Mouse (Mus musculus) heart, embryonic 15.5 days (tissue): ENCODE data around the gene Resp18. TPM values are rescaled to one million over a fixed set of nuclear protein-coding genes. Genes with fewer than 3 reads are reported as not detected.

Experiments
- ATAC-seq: fragments of 200-750 bp; cut with Nextera tagmentation; replicated peaks from 2 replicates; pipeline ENCODE4 v1.8.0; 2017; ENCODE audit warnings: low read depth, moderate TSS enrichment; ENCODE audit not compliant: insufficient number of reproducible peaks, insufficient read depth, low FRiP score
- H3K27ac ChIP-seq: fragments of 300-500 bp; sonication (generic); 2 replicates; pipeline ENCODE4 v1.5.1; 2015; ENCODE audit warnings: mild to moderate bottlenecking, inconsistent platforms
- H3K27me3 ChIP-seq: fragments of 300-500 bp; sonication (generic); 2 replicates; pipeline ENCODE4 v1.6.1; 2015; ENCODE audit warnings: inconsistent platforms
- H3K36me3 ChIP-seq: fragments of 300-500 bp; sonication (generic); 2 replicates; pipeline ENCODE4 v1.6.1; 2015; ENCODE audit warnings: mild to moderate bottlenecking, inconsistent platforms
- H3K4me1 ChIP-seq: fragments of 300-500 bp; sonication (generic); replicated peaks from 2 replicates; pipeline ENCODE4 v1.6.1; 2015; ENCODE audit warnings: inconsistent platforms
- H3K4me2 ChIP-seq: fragments of 300-500 bp; sonication (generic); 2 replicates; pipeline ENCODE4 v1.6.1; 2015; ENCODE audit warnings: inconsistent platforms, mild to moderate bottlenecking, moderate library complexity
- H3K4me3 ChIP-seq: fragments of 300-500 bp; sonication (generic); 2 replicates; pipeline ENCODE4 v1.5.1; 2015; ENCODE audit warnings: mild to moderate bottlenecking, inconsistent platforms
- H3K9ac ChIP-seq: fragments of 300-500 bp; sonication (generic); 2 replicates; pipeline ENCODE4 v1.6.1; 2015; ENCODE audit warnings: mild to moderate bottlenecking, inconsistent platforms
- H3K9me3 ChIP-seq: fragments of 300-500 bp; sonication (generic); replicated peaks from 2 replicates; pipeline ENCODE4 v1.6.1; 2016; ENCODE audit warnings: inconsistent platforms
- WGBS: fragments of 180-500 bp; shearing (Covaris S2); methylation state at CpG from one replicate; pipeline ENCODE4 v1.1.7; 2015; ENCODE audit warnings: mixed read lengths; 5-methylcytosine and 5-hydroxymethylcytosine counted together
- polyA plus RNA-seq: library from polyadenylated mRNA; unstranded; fragments of >200 nt; fragmentation: Nextera tagmentation; extraction: Ambion mirVana; gene quantifications from 2 replicates; pipeline ENCODE4 v1.2.1, GENCODE M21; 2015

Resp18 gene
- polyA plus RNA-seq, 1 experiment from 2014 or later: 0.18 TPM

DNA sequence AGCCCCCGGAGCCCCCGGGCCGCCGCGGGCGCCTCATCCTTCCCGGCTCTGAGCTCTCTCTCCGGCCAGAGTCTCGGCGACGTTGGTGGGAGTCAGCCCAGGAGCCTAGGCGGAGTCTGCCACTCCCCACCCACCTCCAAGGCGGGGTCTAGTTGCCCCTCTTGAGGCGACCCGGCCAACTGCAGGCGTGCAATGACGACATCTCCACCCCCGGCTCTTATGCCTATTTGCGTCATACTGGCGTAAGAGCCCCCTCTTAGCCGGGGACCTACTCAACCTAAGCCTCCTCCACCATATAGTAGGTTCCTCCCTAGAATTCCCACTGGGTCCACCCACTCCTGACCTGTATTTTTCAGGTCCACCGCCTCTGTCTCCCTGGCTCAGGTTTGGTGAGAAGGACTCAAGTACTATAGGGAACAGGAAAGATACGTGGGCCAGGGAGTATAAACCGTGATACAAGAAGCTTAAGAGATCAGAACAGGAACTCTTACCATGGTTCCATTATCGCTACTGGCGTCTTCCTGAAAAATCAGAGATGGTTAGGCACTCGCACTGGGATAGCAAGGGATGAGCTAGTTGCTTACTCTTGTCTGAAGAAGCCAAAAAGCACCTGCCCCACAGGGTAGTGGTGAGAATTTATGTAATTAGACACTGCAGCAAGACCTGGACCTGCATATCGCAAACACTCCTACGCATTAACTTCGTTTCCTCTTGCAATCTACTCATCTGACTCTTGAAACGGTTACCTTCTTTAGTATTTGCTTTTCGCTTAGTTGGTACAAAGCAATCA is 13.9 kb downstream of the Resp18 start, which contains the start of gene Ptprn:
Gene Ptprn (minus strand): TSS at position 412 of the 790 bp plus-strand sequence.
- H3K4me3 ChIP-seq: no peak within 1 kb of the TSS
- H3K27me3 ChIP-seq: peaks cover 51% of the 10 kb centered on the region
- H3K9me3 ChIP-seq: no peaks in the 10 kb centered on the region
- H3K9ac ChIP-seq: no peak within 1 kb of the TSS
- H3K27ac ChIP-seq: no peak within 1 kb of the TSS
- no peak within 1 kb of the TSS for H3K4me2 ChIP-seq
- WGBS: 10% methylated on average over 32 of the region's 32 CpGs
- no peaks in the 10 kb centered on the region for H3K36me3 ChIP-seq
- ATAC-seq: no peak
- no peaks in the 10 kb centered on the region for H3K4me1 ChIP-seq

DNA sequence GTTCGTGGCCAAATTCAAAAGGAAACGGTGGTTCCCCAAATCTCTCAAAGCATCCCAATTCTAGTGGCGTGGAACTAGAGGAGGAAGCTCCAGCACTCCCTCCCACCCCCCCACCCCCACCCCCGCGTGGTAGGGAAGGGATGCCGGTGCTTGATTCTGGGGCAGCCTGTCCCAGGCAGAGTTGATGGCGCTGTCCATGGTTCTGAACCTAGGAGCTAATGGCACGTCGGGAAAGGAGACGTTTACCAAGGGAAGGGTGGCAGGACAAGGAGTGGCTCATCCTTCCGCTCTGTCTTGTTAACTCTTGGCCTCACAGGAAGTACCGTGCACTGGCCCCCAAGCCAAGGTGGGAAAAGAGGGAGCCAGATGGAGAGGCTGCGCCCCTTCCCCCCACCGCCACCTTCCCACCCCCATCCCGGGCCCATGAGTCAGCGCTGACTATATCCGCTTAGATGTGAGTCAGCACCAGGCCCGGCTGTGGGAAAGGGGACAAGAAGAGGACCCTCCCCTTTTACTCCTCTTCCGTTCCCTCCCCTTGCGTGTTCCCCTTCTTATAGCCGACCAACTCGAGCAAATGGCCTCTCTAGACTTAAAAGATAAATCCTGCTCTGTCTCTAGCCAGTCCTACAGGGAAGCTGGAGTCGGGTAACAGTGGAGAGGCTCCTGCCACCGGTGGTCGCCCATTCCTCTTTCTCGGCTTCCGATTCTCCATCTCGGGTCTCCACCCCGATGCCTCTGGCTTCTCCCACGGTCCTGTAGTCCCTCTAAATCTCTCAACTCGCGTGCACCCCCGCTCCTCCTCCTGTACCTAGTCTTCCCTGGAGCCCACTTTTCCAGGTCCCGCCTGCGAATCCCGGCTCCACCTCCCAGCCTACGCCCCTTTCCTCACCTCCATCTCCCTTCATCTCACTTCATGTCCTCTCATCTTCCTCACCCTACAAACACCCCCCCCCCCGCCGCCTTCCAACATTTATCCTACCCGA is 15.0 kb downstream of the Resp18 start:
- no peak overlapping the region for H3K27ac ChIP-seq
- H3K4me1 ChIP-seq: no peaks in the 10 kb centered on the region
- no peaks in the 10 kb centered on the region for H3K36me3 ChIP-seq
- H3K9me3 ChIP-seq: no peaks in the 10 kb centered on the region
- no peak overlapping the region for H3K4me3 ChIP-seq
- H3K27me3 ChIP-seq: peaks cover 43% of the 10 kb centered on the region
- 0 out of 2 replicates have a peak overlapping the region, but pooled peaks have one; percentile 26 for H3K4me2 ChIP-seq
- WGBS: 3% methylated on average over 40 of the region's 40 CpGs
- H3K9ac ChIP-seq: no peak overlapping the region
- no peak; the same call in 1 of the 2 replicates for ATAC-seq

DNA sequence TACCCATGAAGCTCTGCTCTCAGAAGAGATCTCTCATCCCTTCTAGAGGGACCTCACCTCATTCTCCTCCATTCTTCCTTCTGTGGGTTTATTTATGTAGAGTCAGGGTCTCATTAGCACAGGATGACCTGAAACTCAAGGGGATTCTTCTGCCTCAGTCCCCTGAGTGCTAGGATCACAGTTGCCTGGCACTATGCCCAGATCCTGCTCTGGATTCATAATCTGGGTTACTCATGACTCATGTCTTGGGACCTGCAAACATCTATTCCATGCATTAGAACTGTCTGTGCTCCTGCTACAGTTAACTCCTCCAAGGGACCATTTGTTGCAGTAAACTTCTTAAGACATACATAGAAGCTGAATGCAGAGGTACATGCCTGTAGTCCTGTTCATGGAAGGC is 16.9 kb downstream of the Resp18 start:
- H3K9ac ChIP-seq: no peak overlapping the region
- no peaks in the 10 kb centered on the region for H3K36me3 ChIP-seq
- no peak overlapping the region for H3K27ac ChIP-seq
- no peaks in the 10 kb centered on the region for H3K4me1 ChIP-seq
- peaks cover 42% of the 10 kb centered on the region for H3K27me3 ChIP-seq
- no peak overlapping the region for H3K4me2 ChIP-seq
- H3K9me3 ChIP-seq: no peaks in the 10 kb centered on the region
- ATAC-seq: no peak
- H3K4me3 ChIP-seq: no peak overlapping the region

DNA sequence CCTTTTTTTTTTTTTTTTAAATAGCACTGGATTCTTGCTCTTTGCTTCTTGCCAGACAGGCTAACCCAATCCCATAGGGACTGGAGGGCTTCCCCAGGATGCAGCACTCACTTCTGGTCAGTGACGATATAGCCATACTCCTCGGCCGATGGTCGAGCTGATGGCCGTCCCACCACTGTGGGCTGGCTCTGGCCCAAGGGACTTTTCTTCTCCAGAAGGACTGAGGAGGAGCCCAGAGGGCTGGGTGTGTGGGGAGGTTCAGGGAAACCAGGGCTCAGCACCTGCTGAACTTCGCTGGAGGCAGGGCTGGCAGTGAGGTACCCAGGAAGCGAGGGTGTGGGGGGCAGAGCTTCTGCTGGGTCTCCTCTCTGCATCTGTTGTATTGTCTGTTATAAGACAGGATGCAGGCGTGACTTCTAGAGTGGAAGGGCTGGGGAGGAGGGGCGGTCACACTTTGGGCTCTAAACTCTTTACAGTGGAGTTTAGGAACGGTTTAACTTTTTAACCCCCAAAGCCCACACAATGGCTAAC is 22.6 kb downstream of the Resp18 start:
- H3K27ac ChIP-seq: no peak overlapping the region

DNA sequence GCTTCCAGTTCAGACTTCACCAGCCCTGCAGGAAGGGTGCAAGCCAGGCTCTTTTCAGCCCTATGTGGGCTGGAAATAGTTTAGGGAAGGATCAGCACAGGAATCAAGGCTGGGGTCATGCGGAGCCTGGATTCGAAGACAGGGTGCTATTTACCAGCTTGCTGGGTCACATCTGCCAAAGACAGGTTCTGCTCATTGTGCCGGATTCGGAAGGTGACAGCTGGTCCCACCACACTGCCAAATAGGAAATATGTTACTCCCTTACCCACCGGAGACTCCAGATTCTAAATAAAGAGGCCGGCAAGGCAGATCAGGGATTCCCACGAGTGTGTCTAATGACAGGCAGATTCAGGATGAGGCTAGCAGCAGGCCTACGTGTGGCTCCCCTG is 23.6 kb downstream of the Resp18 start:
- no peaks in the 10 kb centered on the region for H3K36me3 ChIP-seq
- H3K9me3 ChIP-seq: no peaks in the 10 kb centered on the region
- no peak for ATAC-seq
- H3K4me1 ChIP-seq: peaks cover 7% of the 10 kb centered on the region
- no peak overlapping the region for H3K27ac ChIP-seq
- no peaks in the 10 kb centered on the region; the same call in 1 of the 2 replicates for H3K27me3 ChIP-seq
- no peak overlapping the region for H3K4me3 ChIP-seq
- no peak overlapping the region for H3K4me2 ChIP-seq
- no peak overlapping the region for H3K9ac ChIP-seq
- WGBS: 68% methylated on average over 8 of the region's 8 CpGs

More for the DNA sequence above, 22.6 kb downstream of the Resp18 start:
- no peak overlapping the region for H3K4me3 ChIP-seq
- no peak for ATAC-seq
- 50% methylated on average over 10 of the region's 10 CpGs for WGBS
- no peak overlapping the region for H3K9ac ChIP-seq
- H3K27me3 ChIP-seq: no peaks in the 10 kb centered on the region; the same call in 1 of the 2 replicates
- no peak overlapping the region for H3K4me2 ChIP-seq
- H3K4me1 ChIP-seq: peaks cover 7% of the 10 kb centered on the region
- no peaks in the 10 kb centered on the region for H3K36me3 ChIP-seq
- H3K9me3 ChIP-seq: no peaks in the 10 kb centered on the region

DNA sequence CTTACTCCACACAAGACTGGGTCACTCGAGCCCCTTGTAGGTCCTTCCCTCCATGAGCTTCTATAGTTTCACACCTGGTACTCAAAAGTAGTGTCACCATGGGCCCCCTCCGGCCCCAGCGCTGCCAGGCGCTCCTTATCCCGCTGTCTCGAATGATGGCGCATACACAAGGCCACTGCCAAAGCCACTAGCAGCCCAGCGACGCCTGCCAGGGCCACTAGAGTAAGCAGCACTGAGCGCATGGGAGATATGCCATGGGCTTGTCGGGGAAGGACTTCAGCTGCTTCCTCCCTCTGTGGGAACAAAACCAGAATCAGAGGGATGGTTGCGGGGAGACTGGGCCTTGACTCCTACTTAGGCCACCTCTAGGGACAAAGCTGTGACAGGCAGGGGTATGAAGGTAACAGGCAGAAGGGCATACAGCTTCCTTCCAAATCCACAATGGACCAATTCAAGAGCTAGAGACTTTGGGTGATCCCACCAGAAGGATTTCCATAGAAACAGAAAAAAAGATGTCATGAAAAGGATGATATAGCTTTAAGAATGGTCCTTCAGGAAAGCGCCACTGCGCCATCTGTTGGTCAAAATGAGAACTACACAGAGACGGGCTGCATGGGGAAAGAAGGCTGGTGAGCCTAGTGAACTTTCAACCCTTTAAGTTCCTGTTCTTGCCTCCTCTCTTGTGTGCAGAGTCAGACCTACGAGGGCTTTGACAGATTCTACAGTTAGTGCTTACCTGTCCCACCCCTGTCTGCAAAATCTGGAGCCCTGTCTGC is 24.2 kb downstream of the Resp18 start:
- no peaks in the 10 kb centered on the region; the same call in 1 of the 2 replicates for H3K27me3 ChIP-seq
- 61% methylated on average over 16 of the region's 16 CpGs for WGBS
- no peak overlapping the region for H3K9ac ChIP-seq
- no peaks in the 10 kb centered on the region for H3K9me3 ChIP-seq
- ATAC-seq: no peak
- H3K4me1 ChIP-seq: peaks cover 13% of the 10 kb centered on the region
- no peak overlapping the region for H3K4me3 ChIP-seq
- H3K27ac ChIP-seq: no peak overlapping the region
- no peaks in the 10 kb centered on the region for H3K36me3 ChIP-seq
- H3K4me2 ChIP-seq: no peak overlapping the region

DNA sequence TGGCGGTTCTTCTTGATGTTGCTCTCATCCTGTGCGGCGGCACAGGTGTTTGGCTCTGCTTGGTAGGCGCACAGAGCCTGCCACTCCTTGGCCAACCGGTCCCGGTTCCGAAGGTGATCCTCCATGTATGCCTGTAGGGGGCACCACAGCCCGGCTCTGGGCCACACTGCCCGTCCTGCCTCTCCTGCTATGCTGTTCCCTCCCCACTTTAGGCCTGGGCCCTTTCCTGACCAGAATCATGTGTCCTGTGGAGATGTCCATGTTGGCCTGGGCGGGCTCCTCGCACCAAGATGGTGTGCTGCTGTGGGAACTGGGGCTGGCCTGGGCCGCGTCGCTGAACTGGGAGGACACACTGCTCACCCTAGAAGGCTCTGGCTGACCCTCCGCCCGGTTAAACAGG is 25.2 kb downstream of the Resp18 start:
- no peaks in the 10 kb centered on the region for H3K9me3 ChIP-seq
- no peak overlapping the region for H3K4me3 ChIP-seq
- H3K36me3 ChIP-seq: no peaks in the 10 kb centered on the region
- H3K4me1 ChIP-seq: peaks cover 20% of the 10 kb centered on the region
- 67% methylated on average over 16 of the region's 16 CpGs for WGBS
- no peak for ATAC-seq
- no peak overlapping the region for H3K27ac ChIP-seq
- H3K27me3 ChIP-seq: no peaks in the 10 kb centered on the region; the same call in 1 of the 2 replicates
- no peak overlapping the region for H3K9ac ChIP-seq
- no peak overlapping the region for H3K4me2 ChIP-seq

DNA sequence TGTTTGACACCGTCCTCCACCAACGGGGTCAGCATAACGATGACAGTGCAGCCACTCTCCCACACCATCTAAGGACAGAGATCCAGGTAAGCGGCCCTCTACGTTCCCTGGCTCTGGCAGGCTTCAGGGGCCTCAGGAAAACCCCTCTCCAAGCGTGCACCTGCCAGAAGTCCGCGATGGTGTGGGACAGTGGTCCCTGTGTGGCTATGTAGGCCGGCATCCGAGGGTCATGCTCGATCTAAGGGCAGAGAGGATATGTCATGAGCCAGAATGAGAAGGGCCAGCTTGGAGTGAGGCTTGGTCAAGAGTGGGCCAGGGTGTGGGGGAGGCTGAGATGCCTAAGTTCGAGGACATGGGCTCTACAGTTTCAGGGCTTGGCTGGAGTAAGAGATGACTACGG is 25.9 kb downstream of the Resp18 start:
- WGBS: 64% methylated on average over 13 of the region's 13 CpGs
- Histone ChIP-seq H3K9ac (no peak overlapping the region), H3K4me1 (peaks cover 27% of the 10 kb centered on the region), H3K27ac (no peak overlapping the region), H3K4me2 (no peak overlapping the region), H3K27me3 (no peaks in the 10 kb centered on the region; the same call in 1 of the 2 replicates), H3K36me3 (no peaks in the 10 kb centered on the region), H3K9me3 (no peaks in the 10 kb centered on the region), H3K4me3 (no peak overlapping the region)
- ATAC-seq: no peak

DNA sequence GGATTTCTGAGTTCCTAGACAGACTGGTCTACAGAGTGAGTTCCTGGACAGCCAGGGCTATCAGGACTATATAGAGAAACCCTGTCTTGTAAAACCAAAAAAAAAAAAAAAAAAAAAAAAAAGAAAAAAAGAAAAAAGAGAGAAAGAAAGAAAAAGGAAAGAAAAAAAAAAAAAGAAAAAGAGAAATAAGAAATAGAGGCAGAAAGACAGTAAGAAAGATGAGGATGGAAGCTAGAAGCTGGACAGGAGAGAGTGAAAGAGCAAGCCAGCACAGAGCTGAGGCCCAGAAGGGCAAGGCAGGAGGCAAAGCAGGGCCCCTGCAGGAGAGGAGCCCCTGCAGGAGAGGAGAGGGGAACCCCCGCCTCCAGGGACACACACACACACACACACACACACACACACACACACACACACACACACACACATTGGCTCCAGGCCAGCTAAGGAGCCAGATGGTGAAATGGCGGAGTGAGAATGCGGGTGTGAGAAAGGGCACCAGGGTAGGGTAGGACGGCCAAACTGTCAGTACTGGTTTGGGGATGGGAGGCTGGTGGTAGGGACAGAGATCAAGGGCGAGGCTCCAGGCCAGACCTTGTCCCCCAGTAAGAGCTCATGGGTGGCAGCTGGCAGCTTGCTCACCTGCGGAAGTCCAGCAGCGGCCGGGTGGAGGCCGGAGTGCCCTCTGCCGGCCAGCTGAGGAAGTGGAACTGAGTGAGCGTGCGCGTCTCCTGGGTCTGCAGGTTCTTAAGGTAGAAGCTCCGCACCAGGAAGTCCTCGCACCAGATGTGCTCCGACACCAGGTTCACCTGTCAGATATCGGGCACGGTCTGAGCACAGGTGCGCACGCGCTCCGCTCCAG is 26.9 kb downstream of the Resp18 start:
- Histone ChIP-seq H3K27ac (no peak overlapping the region), H3K9ac (peak overlapping the region; percentile 5; the same call in 1 of the 2 replicates), H3K27me3 (no peaks in the 10 kb centered on the region; the same call in 1 of the 2 replicates), H3K4me3 (peak overlapping the region; percentile 37), H3K9me3 (no peaks in the 10 kb centered on the region), H3K4me2 (peak overlapping the region; percentile 63), H3K4me1 (peaks cover 37% of the 10 kb centered on the region), H3K36me3 (no peaks in the 10 kb centered on the region)
- 7% methylated on average over 21 of the region's 22 CpGs for WGBS
- no peak for ATAC-seq

DNA sequence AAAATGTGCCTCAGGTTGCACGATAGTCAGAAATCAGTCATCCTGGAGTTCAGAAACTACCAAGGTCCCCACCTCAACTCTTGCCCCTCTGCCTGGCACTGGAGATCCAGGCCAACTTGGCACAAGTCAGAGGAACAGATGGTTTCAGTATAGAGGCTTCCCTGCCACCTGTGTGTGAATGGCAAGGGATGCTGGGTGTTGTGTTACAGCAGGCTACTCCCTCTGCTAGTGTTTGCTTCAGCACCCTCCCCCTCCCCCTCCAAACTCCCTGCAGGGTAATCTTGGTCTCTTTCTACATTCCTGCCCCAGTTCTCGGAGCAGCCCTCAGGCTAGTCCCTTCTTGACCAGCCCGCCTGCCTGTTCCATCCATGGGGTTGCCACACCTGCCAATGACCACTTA is 27.7 kb downstream of the Resp18 start:
- no peak for ATAC-seq

More for the DNA sequence above, 27.7 kb downstream of the Resp18 start:
- Histone ChIP-seq H3K9me3 (no peaks in the 10 kb centered on the region), H3K9ac (no peak overlapping the region), H3K4me2 (no peak overlapping the region), H3K4me3 (no peak overlapping the region), H3K4me1 (peaks cover 37% of the 10 kb centered on the region), H3K27ac (no peak overlapping the region), H3K36me3 (no peaks in the 10 kb centered on the region), H3K27me3 (no peaks in the 10 kb centered on the region; the same call in 1 of the 2 replicates)
- 70% methylated on average over 3 of the region's 3 CpGs for WGBS
